Mouse (Mus musculus) midbrain, embryonic 14.5 days (tissue): ENCODE data around the gene Rhod. TPM values are rescaled to one million over a fixed set of nuclear protein-coding genes. Genes with fewer than 3 reads are reported as not detected.
A peak's percentile ranks its signal among the peaks of the same experiment; 100 is the strongest.

ENCODE experiments used
- ATAC-seq: fragments of 200-750 bp; cut with Nextera tagmentation; 2 replicates; pipeline ENCODE4 v1.8.0; 2017; ENCODE audit warnings: moderate number of reproducible peaks, moderate library complexity; ENCODE audit not compliant: low FRiP score, low TSS enrichment
- DNase-seq: peaks from one replicate; pipeline ENCODE4 v3.0.0-alpha.2; 2015
- H3K27ac ChIP-seq: fragments of 300-500 bp; sonication (generic); replicated peaks from 2 replicates; pipeline ENCODE4 v1.5.1; 2014; ENCODE audit warnings: mild to moderate bottlenecking, low read depth, low read length, moderate library complexity
- H3K27me3 ChIP-seq: fragments of 300-500 bp; sonication (generic); 2 replicates; pipeline ENCODE4 v1.6.1; 2014; ENCODE audit warnings: low read length, control low read depth, mixed read lengths; ENCODE audit not compliant: control insufficient read depth, insufficient read depth
- H3K36me3 ChIP-seq: fragments of 300-500 bp; sonication (generic); 2 replicates; pipeline ENCODE4 v1.6.1; 2014; ENCODE audit warnings: low read length, control low read depth; ENCODE audit not compliant: control insufficient read depth, insufficient read depth
- H3K4me1 ChIP-seq: fragments of 300-500 bp; sonication (generic); 2 replicates; pipeline ENCODE4 v1.6.1; 2014; ENCODE audit warnings: mild to moderate bottlenecking, antibody characterized with exemption, low read length, control low read depth; ENCODE audit not compliant: control insufficient read depth, insufficient read depth
- H3K4me2 ChIP-seq: fragments of 300-500 bp; sonication (generic); 2 replicates; pipeline ENCODE4 v1.6.1; 2014; ENCODE audit warnings: mild to moderate bottlenecking, low read length, moderate library complexity
- H3K4me3 ChIP-seq: fragments of 300-500 bp; sonication (generic); replicated peaks from 2 replicates; pipeline ENCODE4 v1.5.1; 2014; ENCODE audit warnings: low read depth, low read length
- H3K9ac ChIP-seq: fragments of 300-500 bp; sonication (generic); replicated peaks from 2 replicates; pipeline ENCODE4 v1.6.1; 2014; ENCODE audit warnings: mild to moderate bottlenecking, low read length, moderate library complexity
- H3K9me3 ChIP-seq: fragments of 300-500 bp; sonication (generic); 2 replicates; pipeline ENCODE4 v1.6.1; 2016; ENCODE audit warnings: low read length, control low read depth, mixed read lengths; ENCODE audit not compliant: control insufficient read depth
- WGBS: fragments of 180-500 bp; shearing (Covaris S2); extraction: QIAGEN DNeasy Blood & Tissue Kit; methylation state at CpG from one replicate; pipeline ENCODE4 v1.1.7; 2014; 5-methylcytosine and 5-hydroxymethylcytosine counted together
- polyA plus RNA-seq: library from polyadenylated mRNA; unstranded; fragments of >200 nt; fragmentation: Nextera tagmentation; extraction: Ambion mirVana; gene quantifications from 2 replicates; pipeline ENCODE4 v1.2.1, GENCODE M21; 2014

The Rhod gene
- polyA plus RNA-seq, 1 experiment from 2014 or later = 4.8 TPM

GRCm38 (mm10) chr19:4476601-4477257 is 37.5 kb upstream of the Rhod start:
- Histone ChIP-seq H3K4me2 (peak overlapping the region; percentile 89), H3K36me3 (no peaks in the 10 kb centered on the region), H3K9ac (peak overlapping the region; percentile 53), H3K4me1 (0 out of 2 replicates have a peak, but pooled peaks cover 5% of the 10 kb centered on the region), H3K9me3 (no peaks in the 10 kb centered on the region), H3K4me3 (peak overlapping the region; percentile 49), H3K27me3 (peaks cover 34% of the 10 kb centered on the region), H3K27ac (no peak overlapping the region)
- DNase-seq (peak; percentile 79), ATAC-seq (peak; percentile 58; the same call in 1 of the 2 replicates)
- under 1% methylated on average over 70 of the region's 70 CpGs for WGBS

GRCm38 (mm10) chr19:4475224-4475925 is 36.1 kb upstream of the Rhod start:
- H3K9ac ChIP-seq = no peak overlapping the region
- no peaks in the 10 kb centered on the region for H3K36me3 ChIP-seq
- 79% methylated on average over 11 of the region's 11 CpGs for WGBS
- H3K4me3 ChIP-seq = no peak overlapping the region
- DNase-seq = no peak
- ATAC-seq = no peak
- H3K4me2 ChIP-seq = no peak overlapping the region
- H3K9me3 ChIP-seq = no peaks in the 10 kb centered on the region
- 0 out of 2 replicates have a peak, but pooled peaks cover 5% of the 10 kb centered on the region for H3K4me1 ChIP-seq
- peaks cover 34% of the 10 kb centered on the region for H3K27me3 ChIP-seq
- H3K27ac ChIP-seq = no peak overlapping the region

GRCm38 (mm10) chr19:4474739-4475138 is 35.5 kb upstream of the Rhod start:
- Histone ChIP-seq H3K4me1 (0 out of 2 replicates have a peak, but pooled peaks cover 5% of the 10 kb centered on the region), H3K9me3 (no peaks in the 10 kb centered on the region), H3K27ac (no peak overlapping the region), H3K27me3 (peaks cover 34% of the 10 kb centered on the region), H3K4me3 (no peak overlapping the region), H3K4me2 (no peak overlapping the region), H3K36me3 (no peaks in the 10 kb centered on the region), H3K9ac (no peak overlapping the region)
- DNase-seq (no peak), ATAC-seq (no peak)
- 51% methylated on average over 3 of the region's 3 CpGs for WGBS

DNA sequence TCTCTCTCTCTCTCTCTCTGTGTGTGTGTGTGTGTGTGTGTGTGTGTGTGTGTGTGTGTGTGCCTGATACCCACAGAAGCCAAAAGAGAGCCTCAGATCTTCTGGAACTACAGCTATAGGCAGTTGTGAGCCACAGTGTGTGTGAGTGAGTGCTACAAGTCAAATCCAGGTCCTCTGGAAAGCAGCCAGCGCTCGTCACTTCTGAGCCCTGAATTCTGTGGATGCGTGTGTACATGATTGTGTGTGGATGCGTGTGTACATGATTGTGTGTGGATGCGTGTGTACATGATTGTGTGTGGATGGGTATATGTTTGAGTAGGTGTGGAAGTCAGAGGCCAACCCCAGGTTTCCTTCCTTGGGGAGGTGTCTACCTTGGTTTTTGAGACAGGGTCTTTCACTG is 34.3 kb upstream of the Rhod start:
- 90% methylated on average over 5 of the region's 5 CpGs for WGBS
- no peak overlapping the region for H3K4me3 ChIP-seq
- no peak overlapping the region for H3K4me2 ChIP-seq
- DNase-seq = no peak
- H3K27ac ChIP-seq = no peak overlapping the region
- no peaks in the 10 kb centered on the region for H3K9me3 ChIP-seq
- H3K9ac ChIP-seq = no peak overlapping the region
- 0 out of 2 replicates have a peak, but pooled peaks cover 5% of the 10 kb centered on the region for H3K4me1 ChIP-seq
- H3K36me3 ChIP-seq = no peaks in the 10 kb centered on the region
- peaks cover 30% of the 10 kb centered on the region for H3K27me3 ChIP-seq
- ATAC-seq = no peak

DNA sequence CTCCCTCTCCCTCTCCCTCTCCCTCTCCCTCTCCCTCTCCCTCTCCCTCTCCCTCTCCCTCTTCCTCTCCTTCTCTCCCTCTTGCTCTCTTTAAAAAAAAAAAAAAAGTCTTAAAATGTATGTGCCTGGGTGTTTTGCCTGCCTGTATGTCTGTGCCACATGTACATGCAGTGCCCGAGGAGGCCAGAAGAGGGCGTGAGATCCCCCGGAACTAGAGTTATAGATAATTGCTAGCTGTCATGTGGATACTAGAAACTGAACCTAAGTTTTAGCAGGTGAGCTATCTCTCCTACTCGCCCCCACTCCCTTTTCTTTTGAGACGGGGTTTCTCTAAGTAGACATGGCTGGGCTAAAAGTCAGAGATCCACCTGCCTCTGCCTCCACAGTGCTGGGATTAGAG is 29.1 kb upstream of the Rhod start:
- Histone ChIP-seq H3K9ac (no peak overlapping the region), H3K9me3 (no peaks in the 10 kb centered on the region), H3K4me3 (no peak overlapping the region), H3K27me3 (no peaks in the 10 kb centered on the region), H3K4me2 (no peak overlapping the region), H3K36me3 (no peaks in the 10 kb centered on the region), H3K27ac (no peak overlapping the region), H3K4me1 (no peaks in the 10 kb centered on the region)
- ATAC-seq (no peak), DNase-seq (no peak)
- whole genome bisulfite sequencing = 29% methylated on average over 5 of the region's 5 CpGs

DNA sequence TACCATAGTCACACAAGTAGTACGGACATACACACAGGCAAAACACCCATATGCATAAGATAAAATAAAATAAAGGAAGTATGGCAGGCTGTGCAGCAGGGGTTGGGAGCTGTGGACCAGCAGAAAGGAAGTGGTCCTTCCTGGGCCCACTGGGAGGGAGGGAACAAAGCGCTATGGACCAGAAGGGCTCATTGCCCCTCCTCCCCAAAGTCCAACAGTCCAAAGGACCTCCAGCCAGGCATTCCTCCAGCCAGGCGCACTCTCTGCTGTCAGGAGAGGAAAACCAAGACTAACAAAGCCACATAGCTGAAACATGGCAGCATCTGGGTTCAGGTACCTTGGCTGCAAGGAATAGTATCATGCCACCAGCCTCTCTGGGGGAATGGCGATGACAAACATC is 25.4 kb upstream of the Rhod start:
- H3K27ac ChIP-seq = no peak overlapping the region
- no peak for DNase-seq
- 83% methylated on average over 4 of the region's 4 CpGs for WGBS

GRCm38 (mm10) chr19:4461981-4462380 is 22.7 kb upstream of the Rhod start:
- Histone ChIP-seq H3K4me2 (no peak overlapping the region), H3K9ac (no peak overlapping the region), H3K4me1 (no peaks in the 10 kb centered on the region), H3K36me3 (no peaks in the 10 kb centered on the region), H3K27me3 (no peaks in the 10 kb centered on the region), H3K9me3 (no peaks in the 10 kb centered on the region), H3K4me3 (no peak overlapping the region), H3K27ac (no peak overlapping the region)
- WGBS = 88% methylated on average over 8 of the region's 8 CpGs
- DNase-seq = no peak
- no peak for ATAC-seq

More for the DNA sequence above, 25.4 kb upstream of the Rhod start:
- no peaks in the 10 kb centered on the region for H3K36me3 ChIP-seq
- H3K4me3 ChIP-seq = no peak overlapping the region
- no peaks in the 10 kb centered on the region for H3K9me3 ChIP-seq
- no peaks in the 10 kb centered on the region for H3K27me3 ChIP-seq
- H3K4me2 ChIP-seq = no peak overlapping the region
- no peak overlapping the region for H3K9ac ChIP-seq
- no peaks in the 10 kb centered on the region for H3K4me1 ChIP-seq
- no peak for ATAC-seq

DNA sequence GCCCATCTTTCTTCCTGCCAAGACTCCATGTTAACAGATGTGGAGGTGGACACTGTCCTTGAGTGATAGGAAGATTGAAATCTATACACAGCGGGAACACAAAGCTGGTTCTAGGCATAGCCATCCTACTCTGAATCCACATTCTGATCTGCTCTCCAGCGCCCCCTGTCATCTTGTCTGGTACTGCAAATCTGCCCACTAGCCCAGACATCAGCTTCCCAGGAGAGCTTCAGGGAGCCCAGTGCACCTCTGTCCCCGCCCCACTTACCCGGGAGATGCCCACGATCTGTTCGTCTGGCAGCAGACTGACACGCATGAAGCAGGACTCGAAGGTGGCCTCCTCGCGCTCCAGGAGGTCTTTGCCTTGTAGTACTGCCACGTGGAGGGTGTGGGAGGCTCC is 17.0 kb upstream of the Rhod start:
- Histone ChIP-seq H3K36me3 (no peaks in the 10 kb centered on the region), H3K4me1 (no peaks in the 10 kb centered on the region), H3K27me3 (no peaks in the 10 kb centered on the region), H3K9ac (no peak overlapping the region), H3K27ac (no peak overlapping the region), H3K4me2 (no peak overlapping the region), H3K9me3 (no peaks in the 10 kb centered on the region), H3K4me3 (no peak overlapping the region)
- no peak for ATAC-seq
- DNase-seq = peak; percentile 53
- 14% methylated on average over 11 of the region's 11 CpGs for WGBS
